Mouse (Mus musculus) ovary, postnatal 14 days (tissue): ENCODE measurements around the gene Afap1l2.

Experiments
- DNase-seq: peaks from one replicate; pipeline ENCODE4 v3.0.0; 2022; ENCODE audit warnings: low spot score

Afap1l2 gene

DNA sequence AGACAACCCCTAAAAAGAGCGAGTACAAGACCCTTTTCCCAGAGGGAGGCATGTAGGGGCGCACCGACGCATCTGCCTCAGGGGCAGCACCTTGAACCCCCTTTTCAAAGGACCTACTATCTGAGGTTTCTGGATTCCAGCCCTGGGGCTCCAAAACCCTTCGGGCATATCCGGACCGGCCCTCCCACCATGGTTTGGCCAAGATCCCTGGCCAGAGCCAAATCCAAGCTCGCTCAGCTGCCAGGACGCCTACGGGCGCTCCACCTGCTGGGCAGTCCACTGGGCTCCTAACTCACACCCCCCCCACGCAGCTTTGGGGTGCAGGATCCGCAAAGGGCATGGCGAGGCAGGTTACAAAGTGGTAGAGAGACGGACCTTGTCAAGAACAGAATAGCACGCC lies 737 bp downstream of the Afap1l2 start:
- DNase-seq: peak; percentile 68

DNA sequence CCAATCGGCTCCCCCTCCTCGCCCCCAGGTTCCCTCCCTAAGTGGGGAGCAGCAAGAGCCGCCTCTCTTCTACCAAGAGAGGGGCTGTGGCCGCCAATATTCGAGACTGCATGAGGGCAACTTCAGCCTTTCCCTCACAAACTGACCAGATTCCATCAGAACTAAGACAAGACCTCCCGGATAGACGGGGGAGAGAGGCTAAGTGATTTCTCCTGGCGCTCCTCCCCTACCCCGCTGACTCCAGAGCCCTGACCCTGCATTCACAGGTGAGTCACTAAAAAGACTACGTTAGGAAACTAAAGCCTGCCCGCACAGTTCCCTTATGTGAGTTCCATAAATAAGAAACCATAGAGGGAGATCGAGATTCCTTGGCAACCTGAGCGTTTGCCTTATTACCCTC lies 1.2 kb downstream of the Afap1l2 start:
- no peak for DNase-seq

DNA sequence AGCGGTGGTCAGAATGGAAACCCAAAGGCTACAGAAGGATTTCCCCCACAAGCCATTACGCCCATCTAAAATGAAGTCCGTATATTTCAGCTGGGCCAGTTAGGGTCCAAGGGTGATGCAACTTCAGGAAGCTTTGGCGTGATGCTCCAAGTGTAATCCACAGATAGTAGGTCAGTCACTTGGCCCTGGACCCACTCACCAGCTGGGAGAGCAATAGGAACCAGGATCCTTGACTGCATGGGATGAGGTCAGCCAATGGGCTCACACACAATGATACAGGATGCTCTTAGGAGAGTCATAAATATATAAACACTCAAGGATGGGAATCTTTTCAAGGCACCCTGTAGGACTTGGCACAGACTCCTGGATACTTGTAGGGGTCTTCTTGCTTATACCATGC lies 3.0 kb downstream of the Afap1l2 start:
- no peak for DNase-seq

DNA sequence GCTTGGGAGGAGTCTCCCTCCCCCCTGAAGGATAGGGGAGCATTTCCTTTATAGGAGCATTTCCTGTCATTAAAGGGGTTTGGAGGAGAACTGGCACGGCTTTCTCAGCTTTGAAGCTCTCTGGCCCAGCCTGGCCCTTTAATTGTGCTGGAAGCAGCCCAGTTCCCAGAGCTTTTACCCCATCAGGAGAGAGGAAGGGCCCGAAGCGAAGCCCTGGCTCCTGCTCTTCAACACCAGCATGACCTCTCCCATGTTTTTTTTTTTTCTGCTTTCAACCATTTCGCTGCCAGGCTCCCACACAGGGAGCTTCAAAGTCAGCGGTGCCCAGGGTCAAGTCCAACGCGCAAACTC lies 4.6 kb downstream of the Afap1l2 start:
- DNase-seq: no peak

DNA sequence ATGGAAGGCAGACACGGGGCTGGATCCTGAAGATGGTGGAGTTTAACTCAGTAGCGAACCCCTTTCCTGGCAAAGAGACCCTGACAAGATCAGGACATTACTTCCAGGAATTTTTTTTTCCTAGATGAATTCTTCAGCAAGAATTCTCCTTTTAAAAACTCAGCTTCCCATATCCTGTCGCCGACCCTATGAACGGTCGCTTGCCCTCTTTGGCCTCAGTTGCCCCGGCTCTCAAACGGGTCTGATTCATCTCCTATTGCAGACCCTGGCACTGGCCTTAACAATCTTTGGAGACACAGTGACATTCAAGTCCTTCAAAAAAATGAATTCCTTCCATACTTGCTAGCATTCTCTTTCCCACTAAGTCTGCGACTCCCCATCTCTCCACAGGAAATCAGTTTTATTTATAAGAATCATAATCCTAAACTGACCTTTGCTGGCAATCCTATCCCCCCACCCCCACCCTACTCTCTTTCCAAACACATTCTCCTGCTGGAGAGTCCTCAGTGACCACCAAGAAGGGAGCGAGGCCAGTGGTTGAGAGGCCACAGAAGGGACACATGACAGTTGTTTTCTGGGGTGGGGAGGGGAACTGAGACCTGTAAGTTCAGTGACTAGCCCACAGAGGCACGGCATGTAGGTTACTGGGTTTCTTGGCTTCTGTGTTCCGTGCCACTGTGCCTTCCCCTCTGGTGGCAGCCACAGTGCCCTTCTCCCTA lies 5.1 kb downstream of the Afap1l2 start:
- DNase-seq: no peak

DNA sequence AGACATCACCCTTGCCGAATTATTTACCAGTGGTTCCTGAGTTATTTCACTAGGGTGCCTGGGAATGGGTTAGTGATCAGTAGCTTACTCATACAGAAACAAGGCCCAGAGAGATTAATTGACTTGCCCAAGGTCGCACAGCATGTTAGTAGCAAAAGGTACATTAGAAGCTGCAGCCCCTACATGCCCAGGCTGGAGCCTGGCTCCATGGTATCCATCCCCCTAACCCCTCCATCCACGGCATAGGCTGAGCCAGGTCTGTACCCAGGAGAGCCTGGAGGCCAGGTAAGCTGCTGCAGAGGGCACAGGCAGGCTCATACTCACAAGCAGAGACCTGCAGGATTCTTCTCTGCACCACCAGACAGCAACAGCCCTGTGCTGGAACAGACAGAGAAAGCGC lies 6.1 kb downstream of the Afap1l2 start:
- no peak for DNase-seq

DNA sequence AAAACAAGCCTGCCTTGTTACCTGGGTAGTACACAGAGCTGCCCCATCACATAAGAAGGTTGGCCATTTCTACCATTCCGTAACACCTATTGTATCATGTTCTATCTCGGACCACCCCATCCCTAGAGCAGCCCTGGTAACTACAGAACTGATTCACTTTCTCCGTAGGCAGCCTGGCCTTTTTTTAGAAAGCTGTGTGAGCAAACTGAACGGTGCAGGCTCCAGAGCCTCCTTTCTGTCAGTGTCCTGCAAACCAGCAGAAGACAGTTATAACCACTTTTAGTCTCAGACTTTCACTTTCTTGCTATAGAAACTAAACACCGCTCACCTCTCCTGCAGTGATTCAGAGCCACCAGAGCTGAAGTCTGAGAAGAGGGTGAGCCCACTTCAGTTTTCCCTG lies 7.4 kb downstream of the Afap1l2 start:
- no peak for DNase-seq

DNA sequence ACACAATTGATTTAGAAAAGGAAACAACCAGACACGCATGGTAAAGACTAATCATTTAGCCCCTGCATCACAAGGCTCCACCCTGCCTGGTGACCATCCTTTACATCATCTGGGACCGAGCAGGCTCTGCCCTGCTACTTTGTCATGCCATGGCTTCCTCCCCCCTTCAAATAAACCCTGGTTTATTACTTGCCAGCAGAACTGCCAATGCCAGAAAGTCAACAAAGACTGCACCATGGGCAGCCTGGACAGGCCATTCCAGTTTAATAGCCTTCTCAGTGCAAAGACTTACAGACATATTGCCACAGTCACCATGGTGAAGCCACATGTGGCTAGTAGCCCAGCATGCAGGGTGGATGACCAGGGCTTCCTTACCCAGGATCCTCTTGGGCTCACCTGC lies 8.2 kb downstream of the Afap1l2 start:
- DNase-seq: no peak

DNA sequence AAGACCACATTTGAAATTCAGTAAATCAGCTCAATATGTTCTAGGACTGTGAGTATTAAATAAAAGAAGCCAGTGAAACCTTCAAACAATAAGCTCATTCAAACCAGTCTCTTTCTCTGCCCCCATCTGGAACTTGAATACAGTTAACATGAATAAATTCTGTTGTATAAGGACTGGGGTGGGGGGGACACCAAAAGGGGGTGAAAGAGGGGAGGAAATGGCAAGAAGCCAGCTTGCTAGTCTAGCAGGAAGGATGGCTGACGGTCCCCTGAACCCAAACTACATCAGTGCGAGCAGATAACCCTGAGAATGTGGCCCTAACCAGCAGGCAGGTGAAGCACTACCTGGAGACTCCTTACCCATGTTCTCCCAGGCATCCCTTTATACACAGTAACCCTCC lies 9.1 kb downstream of the Afap1l2 start:
- no peak for DNase-seq

DNA sequence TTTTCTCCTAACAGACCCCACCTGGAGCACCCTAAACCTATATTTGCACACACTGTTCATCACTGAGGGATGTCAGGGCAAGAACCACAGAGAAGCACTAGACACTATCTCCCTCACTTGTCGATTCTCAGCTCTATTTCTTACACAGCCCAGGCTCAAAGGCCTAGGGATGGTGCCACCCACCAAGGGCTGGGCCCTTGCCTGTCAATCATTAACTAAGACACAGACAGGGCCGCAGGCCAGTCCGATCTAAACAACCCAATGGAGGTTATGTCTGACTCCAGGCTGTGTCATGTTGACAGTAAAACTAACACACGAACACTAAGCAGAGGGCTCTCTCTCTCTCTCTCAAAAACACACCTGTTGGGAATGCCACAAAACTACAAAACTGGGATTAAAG lies 9.7 kb downstream of the Afap1l2 start:
- DNase-seq: no peak

DNA sequence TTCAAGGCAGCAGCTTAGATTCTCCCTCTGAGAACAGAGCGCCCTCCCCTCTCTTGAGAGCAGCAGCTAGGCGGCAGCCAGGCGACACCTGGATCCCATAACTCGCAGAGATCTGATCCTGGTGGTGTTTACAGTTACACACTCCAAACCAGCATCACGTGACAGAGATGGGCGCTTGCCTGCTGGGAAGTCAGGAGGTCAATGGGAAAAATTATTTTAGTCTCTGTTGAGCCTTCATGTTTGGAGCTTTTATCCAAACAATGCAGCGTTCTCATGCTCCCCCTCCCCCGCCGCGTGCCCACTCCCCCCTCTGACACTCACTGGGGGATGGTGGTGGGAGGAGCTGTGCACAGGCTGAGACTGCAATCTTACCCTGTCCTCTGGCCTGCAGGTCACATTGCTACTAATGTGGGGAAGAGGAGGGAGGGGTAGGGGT lies 10.8 kb downstream of the Afap1l2 start:
- no peak for DNase-seq

DNA sequence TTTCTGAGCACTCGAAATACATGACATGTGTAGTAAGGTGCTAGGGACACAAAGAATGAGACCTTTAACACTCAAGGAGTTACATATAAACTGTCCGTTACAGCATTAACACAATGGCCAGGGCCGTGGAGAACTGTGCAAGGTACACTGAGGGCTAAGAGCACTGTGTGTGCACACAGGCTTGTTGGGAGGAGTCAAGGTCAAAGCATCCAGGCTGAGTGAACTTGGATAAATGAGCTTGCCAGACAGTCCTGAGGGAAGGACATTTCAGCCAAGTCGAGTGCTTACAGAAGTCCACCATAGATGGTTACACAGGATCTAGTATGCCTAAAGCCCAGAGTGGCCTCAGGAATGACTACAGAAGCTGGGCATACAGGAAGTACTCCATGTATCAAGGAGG lies 12.6 kb downstream of the Afap1l2 start:
- no peak for DNase-seq

DNA sequence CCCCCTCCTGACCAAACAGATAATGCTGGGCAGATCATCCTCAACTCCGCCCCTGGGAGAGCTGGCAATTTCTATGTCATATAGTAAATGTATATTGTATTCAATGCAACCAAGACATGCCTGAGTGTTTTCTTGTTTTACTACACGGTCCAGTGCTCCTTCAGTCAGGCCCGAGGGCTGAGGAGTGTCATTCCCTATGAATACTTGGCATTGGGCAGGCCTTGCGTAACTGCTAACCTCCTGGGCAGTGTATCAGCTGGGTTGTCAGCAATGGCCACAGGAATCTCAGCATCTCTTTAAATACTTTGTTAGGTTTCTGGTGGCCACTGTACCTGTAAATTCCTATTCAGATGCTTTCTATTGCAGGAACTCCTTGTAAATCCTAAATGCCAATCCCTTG lies 13.4 kb downstream of the Afap1l2 start:
- no peak for DNase-seq

DNA sequence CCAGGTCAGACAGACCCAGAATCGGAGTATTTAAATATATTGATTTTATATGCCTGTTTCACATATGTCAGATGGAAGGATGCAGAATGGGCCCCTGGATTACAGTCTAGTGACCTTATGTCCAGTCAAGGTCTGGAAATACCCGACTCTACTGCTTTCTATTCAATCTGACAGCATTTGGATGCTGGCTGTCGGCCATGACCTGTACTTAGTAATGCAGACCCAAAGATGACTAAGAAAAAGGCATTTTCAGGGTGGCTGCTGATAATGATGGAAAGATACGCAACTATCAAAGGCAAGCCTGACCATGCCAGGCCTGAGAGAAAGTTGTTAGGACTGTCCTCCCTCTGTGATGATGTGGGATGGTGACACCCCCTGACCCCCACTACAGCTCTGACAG lies 14.3 kb downstream of the Afap1l2 start:
- DNase-seq: no peak

DNA sequence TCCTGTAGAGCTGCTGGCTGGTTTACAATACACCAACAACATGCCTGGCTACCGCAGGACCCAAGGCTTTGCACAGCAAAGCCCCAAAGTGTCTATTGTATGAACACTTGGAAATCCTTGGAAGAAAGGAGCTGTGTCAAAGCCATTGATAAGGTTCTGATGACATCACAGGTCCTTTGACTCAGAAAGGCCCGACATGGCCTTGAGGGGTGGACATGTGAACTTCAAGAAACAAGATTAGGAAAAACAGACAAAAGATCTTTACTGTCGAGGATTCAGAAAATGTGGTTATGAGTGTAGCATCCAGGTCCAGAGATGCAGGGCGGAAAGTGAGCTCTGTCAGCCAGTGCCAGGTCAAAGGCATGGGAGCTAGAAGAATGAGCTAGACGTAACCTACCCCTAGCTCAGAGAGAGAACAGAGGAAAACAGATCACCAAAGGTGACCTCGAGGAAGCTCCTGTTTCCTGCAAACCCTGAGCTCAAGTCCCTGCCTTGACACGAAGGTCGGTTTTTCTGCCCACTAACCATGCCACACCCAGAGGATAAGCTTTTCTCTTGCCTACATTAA lies 15.0 kb downstream of the Afap1l2 start:
- DNase-seq: no peak

DNA sequence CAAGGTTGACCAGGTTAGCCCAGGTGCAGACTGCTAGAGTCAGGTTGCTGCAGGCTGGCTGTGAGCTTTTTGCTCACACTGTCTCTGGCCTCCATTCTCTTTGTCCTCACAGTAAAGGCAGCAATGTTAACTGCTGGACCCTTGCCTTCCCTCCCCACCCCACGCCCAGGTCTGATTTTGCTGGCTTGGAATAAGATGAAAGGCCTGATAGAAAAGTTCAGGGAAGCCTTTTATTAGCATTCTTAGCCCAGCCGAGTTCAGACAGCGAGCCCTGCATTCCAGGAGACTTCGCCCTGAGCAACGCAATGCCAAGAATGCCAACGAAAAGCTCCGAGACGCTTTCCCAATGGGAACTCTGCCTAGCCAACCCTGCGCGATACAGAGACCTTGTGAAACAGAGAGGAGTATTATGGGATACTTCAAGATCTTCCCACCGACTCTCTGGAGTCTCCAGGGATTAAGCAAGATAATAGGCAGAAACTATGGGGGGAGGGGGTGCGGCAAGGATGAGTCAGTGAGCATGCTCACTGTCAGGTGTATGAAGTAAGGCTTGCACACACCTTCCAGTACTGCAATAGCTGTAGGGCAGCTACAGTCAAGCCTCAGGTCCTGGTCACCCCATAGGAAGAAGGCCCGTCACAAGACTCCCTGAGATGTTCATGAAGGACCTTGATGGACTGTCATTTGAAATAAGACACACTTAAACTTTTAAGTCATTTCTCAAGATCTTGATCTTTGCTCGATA lies 17.5 kb downstream of the Afap1l2 start:
- DNase-seq: no peak

DNA sequence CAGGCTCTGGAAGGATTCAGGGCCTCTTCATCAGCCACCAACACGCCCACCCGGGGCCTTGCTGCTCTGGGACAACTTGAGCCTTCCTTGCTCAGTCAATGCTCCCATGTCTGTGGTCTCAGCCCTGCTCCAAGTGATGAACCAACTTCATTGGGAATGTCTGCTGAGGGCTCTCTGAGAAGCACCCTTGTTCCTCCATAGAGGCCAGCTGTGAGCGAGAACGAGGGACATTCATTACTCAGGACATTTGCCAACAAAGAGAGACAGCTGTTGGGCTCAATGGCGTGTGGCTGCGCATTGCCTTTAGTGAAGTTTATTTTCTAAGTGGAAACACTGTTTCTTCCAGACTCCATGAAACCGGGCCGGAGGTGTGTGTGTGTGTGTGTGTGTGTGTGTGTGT lies 18.9 kb downstream of the Afap1l2 start:
- no peak for DNase-seq

DNA sequence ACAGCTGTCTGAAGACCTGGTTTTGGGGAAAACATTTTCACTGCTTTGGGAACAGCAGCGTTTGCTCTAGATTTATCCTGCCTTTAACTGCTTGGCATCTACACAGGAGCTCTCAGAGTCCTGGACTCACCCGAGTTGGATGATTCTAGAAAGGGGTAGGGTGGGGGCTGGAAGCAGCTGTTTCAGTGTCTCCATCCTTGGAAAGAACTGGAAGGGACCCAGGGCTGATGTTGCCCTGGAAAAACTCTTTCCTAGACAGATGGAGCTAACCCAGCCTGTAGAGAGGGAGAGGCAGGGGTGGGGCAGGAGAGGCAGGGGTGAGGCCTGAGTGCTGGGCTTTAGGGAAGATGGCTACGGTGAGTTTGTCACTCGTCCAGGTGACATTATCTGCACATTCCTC lies 23.8 kb downstream of the Afap1l2 start:
- no peak for DNase-seq

DNA sequence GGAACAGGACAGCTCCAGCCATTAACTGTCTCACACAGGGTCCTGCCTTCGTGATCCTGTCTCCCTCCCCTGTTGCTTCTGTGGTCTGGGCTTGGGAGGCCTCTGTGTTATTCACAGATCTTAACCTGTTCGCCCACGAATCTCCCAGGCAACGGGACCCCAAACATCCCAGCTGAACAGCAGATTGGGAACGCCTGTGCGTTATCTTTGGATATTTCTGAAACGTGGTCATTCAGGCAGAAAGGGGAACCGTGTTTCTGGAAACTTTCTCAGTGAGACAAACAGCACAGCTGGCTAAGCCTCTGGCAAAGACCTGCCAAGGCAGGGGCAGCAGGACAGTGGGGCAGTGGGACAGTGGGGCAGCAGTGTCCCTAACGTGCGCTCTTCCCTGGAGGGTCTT lies 24.3 kb downstream of the Afap1l2 start:
- DNase-seq: no peak

DNA sequence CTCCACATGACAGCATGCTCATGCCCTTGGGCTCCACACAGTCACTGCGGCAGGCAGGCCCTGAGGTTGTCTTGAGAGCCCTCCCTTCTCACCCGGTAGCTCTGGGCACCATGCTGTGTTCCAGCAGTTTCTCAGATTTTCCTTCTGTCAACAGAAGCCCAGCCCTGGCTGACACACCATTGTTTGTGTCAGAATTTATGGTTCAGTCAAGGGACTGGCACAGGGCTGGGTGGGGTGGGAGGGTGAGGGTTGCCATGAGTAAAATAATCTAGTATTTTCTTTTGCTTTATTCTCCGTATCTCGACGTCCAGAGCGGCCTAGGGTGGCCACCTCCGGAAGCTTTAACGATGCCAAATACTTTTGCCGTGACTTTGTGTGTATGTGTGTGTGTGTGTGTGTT lies 26.3 kb downstream of the Afap1l2 start:
- DNase-seq: no peak

DNA sequence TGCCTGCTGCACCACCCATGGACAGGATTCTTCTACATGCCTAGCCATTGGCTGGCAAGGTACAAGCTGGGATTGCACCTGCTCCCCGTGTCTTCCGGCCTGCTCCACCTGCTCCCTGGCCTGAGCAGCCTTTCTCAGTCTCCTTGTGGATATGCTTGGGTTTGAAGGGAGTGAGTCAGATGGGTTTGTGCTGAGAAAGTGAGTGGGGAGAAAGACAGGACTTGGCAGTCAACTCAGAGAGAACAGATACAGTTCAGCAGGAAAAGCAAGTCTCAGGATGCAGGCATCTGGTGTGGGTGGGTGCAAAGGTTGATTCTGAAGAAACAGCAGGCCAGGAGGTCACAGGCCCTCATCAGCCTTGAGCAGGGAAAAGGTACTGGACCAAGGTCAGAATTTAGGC lies 27.2 kb downstream of the Afap1l2 start:
- DNase-seq: no peak

DNA sequence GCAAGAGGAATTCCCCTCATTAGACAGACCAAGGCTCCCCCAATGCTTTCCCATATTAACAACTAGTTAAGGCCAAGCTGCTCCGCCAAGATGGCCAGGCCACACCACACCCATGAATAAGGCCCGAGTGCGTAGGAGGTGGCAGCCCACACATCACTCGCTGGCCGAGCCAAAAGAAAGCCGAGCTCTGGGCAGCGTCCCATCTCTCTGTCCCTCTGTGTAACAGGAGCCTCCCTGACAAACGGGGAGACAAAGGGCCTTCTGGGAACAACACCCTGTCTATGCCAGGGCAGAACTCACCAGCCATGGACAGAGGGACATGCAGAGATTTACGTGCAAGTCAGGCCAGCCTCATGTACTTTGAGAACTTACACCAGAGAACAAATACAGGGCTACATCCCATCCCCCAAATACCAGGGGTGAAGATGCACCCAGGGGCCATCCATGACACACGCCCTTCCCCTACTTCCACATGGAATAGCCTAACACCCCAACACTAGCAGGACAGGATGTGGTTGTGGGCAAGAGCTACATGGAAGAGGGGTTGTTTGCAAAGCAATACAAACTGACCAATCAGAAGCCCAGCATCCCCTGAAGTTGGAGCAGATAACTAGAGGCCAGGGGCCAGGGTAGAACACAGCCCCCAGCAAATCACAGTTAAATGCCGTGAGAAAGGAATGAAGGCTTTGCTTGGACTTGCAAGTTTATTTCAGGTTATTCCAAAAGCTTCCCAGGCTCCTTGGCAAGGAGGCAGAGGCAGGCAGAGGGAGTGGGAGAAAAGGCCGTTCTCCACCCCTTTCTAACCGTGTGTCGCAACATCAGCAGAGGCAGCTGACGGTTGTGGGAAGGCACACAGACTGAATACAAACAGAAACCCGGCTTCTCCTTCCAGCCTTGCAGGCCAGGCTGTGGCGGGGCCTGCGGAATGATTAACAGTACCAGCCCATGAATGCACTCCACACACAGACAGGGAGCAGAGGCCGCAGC lies 30.8 kb downstream of the Afap1l2 start:
- peak; percentile 76 for DNase-seq
